Mouse (Mus musculus) intestine, postnatal 0 days (tissue): ENCODE results near the gene Tgfb3. TPM values are rescaled to one million over a fixed set of nuclear protein-coding genes. Genes with fewer than 3 reads are reported as not detected.

Experiments used
- ATAC-seq: fragments of 200-750 bp; cut with Nextera tagmentation; 2 replicates; pipeline ENCODE4 v1.8.0; 2017; ENCODE audit warnings: mild to moderate bottlenecking, moderate TSS enrichment, moderate library complexity
- H3K27ac ChIP-seq: fragments of 300-500 bp; sonication (generic); 2 replicates; pipeline ENCODE4 v1.5.1; 2014; ENCODE audit warnings: mild to moderate bottlenecking, low read depth, low read length, moderate library complexity
- H3K27me3 ChIP-seq: fragments of 300-500 bp; sonication (generic); replicated peaks from 2 replicates; pipeline ENCODE4 v1.6.1; 2014; ENCODE audit warnings: low read length, mixed read lengths; ENCODE audit not compliant: control insufficient read depth, insufficient read depth
- H3K36me3 ChIP-seq: fragments of 300-500 bp; sonication (generic); 2 replicates; pipeline ENCODE4 v1.6.1; 2014; ENCODE audit warnings: mild to moderate bottlenecking, moderate library complexity; ENCODE audit not compliant: control insufficient read depth, insufficient read depth
- H3K4me1 ChIP-seq: fragments of 300-500 bp; sonication (generic); replicated peaks from 2 replicates; pipeline ENCODE4 v1.6.1; 2014; ENCODE audit warnings: antibody characterized with exemption, low read length, mixed read lengths; ENCODE audit not compliant: control insufficient read depth, insufficient read depth
- H3K4me2 ChIP-seq: fragments of 300-500 bp; sonication (generic); replicated peaks from 2 replicates; pipeline ENCODE4 v1.6.1; 2014; ENCODE audit warnings: low read depth, mild to moderate bottlenecking, moderate library complexity
- H3K4me3 ChIP-seq: fragments of 300-500 bp; sonication (generic); 2 replicates; pipeline ENCODE4 v1.5.1; 2014; ENCODE audit warnings: low read depth, low read length
- H3K9ac ChIP-seq: fragments of 300-500 bp; sonication (generic); 2 replicates; pipeline ENCODE4 v1.6.1; 2014; ENCODE audit warnings: mild to moderate bottlenecking, low read depth, low read length
- H3K9me3 ChIP-seq: fragments of 300-500 bp; sonication (generic); 2 replicates; pipeline ENCODE4 v1.6.1; 2016; ENCODE audit warnings: mixed run types; ENCODE audit not compliant: control insufficient read depth
- CTCF ChIP-seq: sonication (generic); IDR thresholded peaks from 2 replicates; pipeline ENCODE4 v1.5.1; 2016; ENCODE audit warnings: low read depth, mild to moderate bottlenecking, control low read depth, antibody characterized with exemption, moderate library complexity
- WGBS: fragments of 180-500 bp; shearing (Covaris S2); extraction: QIAGEN DNeasy Blood & Tissue Kit; methylation state at CpG from one replicate; pipeline ENCODE4 v1.1.7; 2014; 5-methylcytosine and 5-hydroxymethylcytosine counted together
- polyA plus RNA-seq: library from polyadenylated mRNA; unstranded; fragments of >200 nt; fragmentation: Nextera tagmentation; extraction: Ambion mirVana; gene quantifications from 2 replicates; pipeline ENCODE4 v1.2.1, GENCODE M21; 2015

Gene Tgfb3
- polyA plus RNA-seq, 1 experiment from 2014 or later = 8.5 TPM

- H3K4me1 ChIP-seq = no peaks in the 10 kb centered on the region
- ATAC-seq = no peak
- H3K27ac ChIP-seq = no peak overlapping the region
- no peaks in the 10 kb centered on the region for H3K36me3 ChIP-seq
- no peaks in the 10 kb centered on the region for H3K9me3 ChIP-seq
- WGBS = 72% methylated on average over 4 of the region's 4 CpGs
- no peak for TF ChIP-seq CTCF
- no peak overlapping the region for H3K4me2 ChIP-seq
- H3K9ac ChIP-seq = no peak overlapping the region
- H3K27me3 ChIP-seq = no peaks in the 10 kb centered on the region
- H3K4me3 ChIP-seq = no peak overlapping the region
These were observed 55.6 kb downstream of the Tgfb3 start for GRCm38 (mm10) chr12:86023081-86023871.

GRCm38 (mm10) chr12:86022282-86022984, 56.4 kb downstream of the Tgfb3 start:
- Histone ChIP-seq H3K9me3 (no peaks in the 10 kb centered on the region), H3K36me3 (no peaks in the 10 kb centered on the region), H3K27ac (no peak overlapping the region), H3K4me3 (no peak overlapping the region), H3K9ac (no peak overlapping the region), H3K4me1 (no peaks in the 10 kb centered on the region), H3K27me3 (no peaks in the 10 kb centered on the region), H3K4me2 (no peak overlapping the region)
- WGBS = 58% methylated on average over 9 of the region's 9 CpGs
- TF ChIP-seq CTCF = no peak
- no peak for ATAC-seq

GRCm38 (mm10) chr12:86021583-86021982, 57.3 kb downstream of the Tgfb3 start:
- no peak for ATAC-seq
- Histone ChIP-seq H3K36me3 (no peaks in the 10 kb centered on the region), H3K27ac (no peak overlapping the region), H3K4me1 (no peaks in the 10 kb centered on the region), H3K27me3 (no peaks in the 10 kb centered on the region), H3K4me2 (no peak overlapping the region), H3K4me3 (no peak overlapping the region), H3K9me3 (no peaks in the 10 kb centered on the region), H3K9ac (no peak overlapping the region)
- WGBS = 83% methylated on average over 6 of the region's 6 CpGs
- no peak for TF ChIP-seq CTCF

- WGBS = 66% methylated on average over 5 of the region's 5 CpGs
- Histone ChIP-seq H3K9me3 (no peaks in the 10 kb centered on the region), H3K4me2 (no peak overlapping the region), H3K36me3 (peaks cover 11% of the 10 kb centered on the region), H3K9ac (no peak overlapping the region), H3K27ac (no peak overlapping the region), H3K4me3 (no peak overlapping the region), H3K27me3 (no peaks in the 10 kb centered on the region), H3K4me1 (no peaks in the 10 kb centered on the region)
- ATAC-seq = no peak
- TF ChIP-seq CTCF = no peak
These were observed 61.5 kb downstream of the Tgfb3 start for GRCm38 (mm10) chr12:86017360-86017759.

- no peak for TF ChIP-seq CTCF
- Histone ChIP-seq H3K4me2 (no peak overlapping the region), H3K4me3 (no peak overlapping the region), H3K4me1 (no peaks in the 10 kb centered on the region), H3K9ac (no peak overlapping the region), H3K27me3 (no peaks in the 10 kb centered on the region), H3K9me3 (no peaks in the 10 kb centered on the region), H3K36me3 (peaks cover 11% of the 10 kb centered on the region), H3K27ac (no peak overlapping the region)
- 75% methylated on average over 2 of the region's 2 CpGs for WGBS
- no peak for ATAC-seq
These were observed 63.7 kb downstream of the Tgfb3 start for GRCm38 (mm10) chr12:86015114-86015513.

GRCm38 (mm10) chr12:86014621-86015020, 64.2 kb downstream of the Tgfb3 start:
- TF ChIP-seq CTCF = no peak
- 94% methylated on average over 3 of the region's 3 CpGs for WGBS

More at GRCm38 (mm10) chr12:86014621-86015020, 64.2 kb downstream of the Tgfb3 start:
- no peaks in the 10 kb centered on the region for H3K9me3 ChIP-seq
- H3K9ac ChIP-seq = no peak overlapping the region
- H3K4me2 ChIP-seq = no peak overlapping the region
- no peak overlapping the region for H3K27ac ChIP-seq
- no peak for ATAC-seq
- H3K4me1 ChIP-seq = no peaks in the 10 kb centered on the region
- no peaks in the 10 kb centered on the region for H3K27me3 ChIP-seq
- no peak overlapping the region for H3K4me3 ChIP-seq
- H3K36me3 ChIP-seq = peaks cover 11% of the 10 kb centered on the region
